Mouse (Mus musculus): ENCODE results near the gene Slc6a6.

Gene Slc6a6

DNA sequence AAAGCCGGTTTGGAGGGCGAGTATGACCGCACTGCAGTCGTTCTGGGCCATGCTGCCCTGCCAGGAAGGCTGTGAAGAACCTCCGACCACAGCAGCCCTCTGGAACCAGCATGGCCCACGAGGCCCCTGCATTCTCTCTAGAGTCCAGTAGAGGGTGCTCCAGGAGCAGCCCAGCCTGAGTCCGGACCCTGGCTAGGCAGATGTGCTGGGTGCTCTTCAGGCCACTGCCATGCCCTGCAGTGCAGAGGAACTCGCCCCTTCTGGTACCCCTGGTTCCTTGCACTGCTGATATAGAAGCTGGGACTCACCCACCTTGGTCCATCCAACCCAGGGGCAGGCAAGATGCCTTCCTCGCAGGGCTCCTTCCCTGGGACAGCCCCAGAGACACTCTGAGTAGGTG lies 92.7 kb downstream of the Slc6a6 start:
- peak in 1 of 2 experiments; percentile 22 for DNase-seq (ENCODE audit: low spot score in 2 of 2)

DNA sequence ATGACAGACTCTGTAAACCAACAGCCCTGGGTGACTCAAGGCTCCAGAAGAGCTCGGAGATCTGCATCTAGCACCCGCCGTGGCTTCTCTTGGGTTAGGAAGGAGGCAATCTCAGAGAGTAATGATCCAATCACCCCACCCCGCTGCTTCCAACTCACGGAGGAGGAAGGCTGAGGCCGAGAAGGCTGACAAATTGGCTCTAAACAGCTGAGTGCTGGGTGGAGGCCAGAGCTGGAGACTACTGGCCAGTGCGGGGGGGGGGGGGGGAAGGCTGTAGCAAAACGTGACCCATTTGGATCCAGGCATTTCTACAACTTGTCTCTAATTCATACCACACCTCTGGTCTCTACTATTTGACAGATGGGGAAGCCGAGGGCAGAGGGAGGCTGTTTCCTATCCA lies 95.4 kb downstream of the Slc6a6 start:
- DNase-seq (ENCODE audit: low spot score in 2 of 2): no peak

DNA sequence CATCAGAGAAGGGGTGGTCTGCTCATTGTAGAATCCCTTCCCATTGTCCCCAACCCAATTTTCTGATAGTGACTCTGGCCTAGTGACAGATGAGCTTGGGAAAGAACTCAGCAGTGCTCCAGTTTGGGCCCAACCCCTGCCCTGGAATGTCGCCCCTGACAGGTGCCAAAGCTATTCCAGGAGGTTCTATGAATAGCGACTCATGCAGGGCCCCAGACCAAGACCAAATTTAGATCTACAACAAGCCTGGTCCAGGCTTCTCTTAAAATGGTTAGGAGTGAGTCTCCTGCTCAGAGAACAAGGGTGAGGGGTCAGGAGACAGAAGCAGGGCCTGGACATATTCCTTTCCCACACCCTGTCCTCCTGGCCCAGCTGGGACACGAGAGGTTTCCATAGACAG lies 101.2 kb downstream of the Slc6a6 start:
- DNase-seq (ENCODE audit: low spot score in 2 of 2): no peak

DNA sequence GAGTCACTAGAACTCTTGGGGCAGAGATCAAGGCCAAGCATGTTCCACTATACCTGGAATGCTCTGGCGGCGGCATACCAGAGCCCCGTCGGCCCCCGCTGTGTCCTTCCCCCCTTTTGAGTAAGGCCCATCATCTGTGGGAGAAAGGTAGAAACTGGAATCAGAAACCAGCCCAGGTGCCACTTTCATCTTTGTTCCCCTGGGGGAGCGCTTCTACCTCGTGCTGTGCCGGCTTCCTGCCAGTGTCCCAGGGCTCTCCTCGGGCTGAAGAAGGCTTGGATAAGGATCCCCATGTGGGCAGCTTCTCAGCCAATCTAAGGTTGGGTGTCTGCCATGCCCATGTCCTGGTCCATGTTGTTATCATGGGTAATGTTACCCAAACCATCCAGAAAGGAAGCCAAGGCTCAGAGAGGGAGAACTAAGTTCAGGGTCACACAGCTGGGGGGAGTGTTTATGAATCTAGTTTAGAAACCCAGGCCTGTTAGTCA lies 104.5 kb downstream of the Slc6a6 start:
- DNase-seq (ENCODE audit: low spot score in 2 of 2): no peak

DNA sequence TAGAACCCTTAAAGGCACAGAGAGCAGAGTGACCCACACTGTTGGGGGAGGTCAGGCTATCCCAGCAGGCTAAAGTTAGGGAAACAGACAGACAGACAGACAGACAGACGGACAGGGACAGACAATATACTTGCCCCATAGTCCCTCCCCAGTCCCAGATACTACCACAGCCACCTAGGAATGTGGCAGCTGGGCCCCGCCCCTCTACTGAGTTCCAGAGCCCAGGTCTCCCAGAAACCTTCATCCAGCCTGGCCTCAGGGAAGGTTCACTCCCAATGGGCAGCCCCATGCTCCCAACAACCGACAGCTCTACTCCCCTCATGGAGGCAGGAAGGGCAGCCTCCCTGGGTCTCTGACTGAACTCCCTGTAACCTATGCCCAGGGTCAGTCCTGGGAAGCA lies 111.8 kb downstream of the Slc6a6 start:
- DNase-seq (ENCODE audit: low spot score in 2 of 2): no peak

DNA sequence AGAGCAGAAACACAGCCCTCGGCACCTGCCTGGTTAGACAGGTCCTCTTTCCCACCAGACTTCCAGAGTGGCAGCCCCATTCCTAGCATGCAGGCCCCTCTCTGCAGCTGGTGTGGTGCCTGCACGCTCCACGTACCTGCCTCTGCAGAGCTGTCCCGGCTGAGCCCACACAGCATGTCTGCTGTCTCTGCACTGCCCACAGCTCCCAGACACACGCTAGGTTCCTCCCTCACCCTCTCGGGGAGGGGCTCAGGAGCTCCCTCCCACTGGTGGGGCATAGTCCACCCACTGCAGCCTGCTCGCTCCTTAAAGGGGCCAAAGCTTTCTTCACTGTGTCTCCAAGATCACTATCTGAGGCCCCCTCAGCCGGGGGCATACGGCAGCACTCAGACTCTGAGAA lies 112.2 kb downstream of the Slc6a6 start:
- no peak for DNase-seq (ENCODE audit: low spot score in 2 of 2)

DNA sequence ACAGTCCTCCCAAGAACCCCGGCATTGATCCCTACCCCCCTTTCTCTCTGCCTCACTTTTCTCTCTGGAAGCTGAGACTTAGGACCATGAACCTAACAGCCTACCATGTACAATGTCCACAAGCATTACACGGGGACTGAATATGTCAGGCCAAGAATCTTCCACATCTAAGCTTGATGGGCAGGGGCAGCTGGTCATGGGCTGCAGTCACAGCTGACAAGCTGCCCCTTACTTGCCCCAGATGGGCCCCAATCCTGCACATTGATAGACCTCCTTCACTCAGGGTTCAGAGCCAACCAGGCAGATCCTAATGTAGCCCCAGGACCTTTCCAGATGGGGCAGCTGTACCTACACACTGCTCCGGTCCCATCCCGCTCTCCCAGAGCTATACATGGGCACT lies 112.9 kb downstream of the Slc6a6 start:
- DNase-seq (ENCODE audit: low spot score in 2 of 2): no peak

DNA sequence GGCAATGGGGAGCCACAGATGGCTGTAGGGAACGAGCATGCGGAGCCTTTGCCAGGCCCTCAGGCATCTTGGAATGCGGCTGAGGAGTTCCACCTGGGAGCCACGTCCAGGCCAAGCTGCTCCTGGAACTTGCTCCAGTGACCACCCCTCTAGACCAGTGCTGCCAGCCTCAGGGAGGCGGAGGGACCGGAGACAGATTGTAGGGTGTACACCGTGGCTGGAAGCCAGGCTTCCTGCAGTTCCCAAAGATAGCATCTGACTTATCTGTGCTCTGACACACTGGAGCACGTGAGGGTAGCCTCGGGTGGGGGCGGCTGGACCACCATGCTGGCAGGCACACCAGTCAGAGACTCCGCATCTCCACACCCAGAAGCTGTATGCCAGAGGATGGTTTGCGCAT lies 114.6 kb downstream of the Slc6a6 start:
- no peak for DNase-seq (ENCODE audit: low spot score in 2 of 2)

DNA sequence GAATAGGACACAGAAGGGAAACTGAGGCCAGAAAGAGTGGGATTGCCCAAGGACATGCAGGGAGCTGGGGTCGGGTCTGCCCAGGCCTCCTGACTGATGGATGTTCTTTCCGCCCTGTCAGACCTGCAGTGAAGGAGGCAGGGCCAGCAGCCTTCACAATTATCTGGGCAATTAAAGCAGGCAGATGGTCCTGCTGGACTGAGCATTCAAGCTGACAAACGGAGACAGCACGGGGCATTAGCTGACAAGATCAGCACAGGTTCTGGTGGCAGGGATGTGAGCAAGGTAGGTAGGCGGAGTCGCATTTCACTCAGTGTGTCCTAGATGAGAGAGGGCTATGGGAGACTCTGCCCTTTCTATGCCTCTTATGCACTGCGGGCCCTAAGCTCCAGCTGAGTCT lies 120.3 kb downstream of the Slc6a6 start:
- DNase-seq (ENCODE audit: low spot score in 2 of 2): no peak

DNA sequence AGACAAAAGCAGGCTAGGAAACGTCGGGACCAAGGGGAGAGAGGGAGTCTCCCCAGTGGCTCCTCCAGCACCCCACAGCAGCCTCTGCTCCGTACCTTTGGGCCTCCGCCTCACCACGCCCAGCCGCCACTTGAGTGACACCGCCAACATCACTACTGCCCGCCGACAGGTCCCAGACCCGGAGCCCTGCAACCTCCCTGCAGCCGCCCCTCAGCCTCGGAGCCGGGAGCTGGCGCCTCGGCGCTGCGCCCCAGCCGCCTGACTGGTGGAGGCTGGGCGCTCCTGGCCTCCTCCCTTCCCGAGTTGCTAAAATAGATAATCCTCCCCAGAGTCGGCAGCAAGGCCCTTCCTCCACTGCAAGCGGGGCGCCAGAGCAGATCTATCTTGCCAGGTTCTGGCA lies 123.3 kb downstream of the Slc6a6 start:
- no peak for DNase-seq (ENCODE audit: low spot score in 2 of 2)

DNA sequence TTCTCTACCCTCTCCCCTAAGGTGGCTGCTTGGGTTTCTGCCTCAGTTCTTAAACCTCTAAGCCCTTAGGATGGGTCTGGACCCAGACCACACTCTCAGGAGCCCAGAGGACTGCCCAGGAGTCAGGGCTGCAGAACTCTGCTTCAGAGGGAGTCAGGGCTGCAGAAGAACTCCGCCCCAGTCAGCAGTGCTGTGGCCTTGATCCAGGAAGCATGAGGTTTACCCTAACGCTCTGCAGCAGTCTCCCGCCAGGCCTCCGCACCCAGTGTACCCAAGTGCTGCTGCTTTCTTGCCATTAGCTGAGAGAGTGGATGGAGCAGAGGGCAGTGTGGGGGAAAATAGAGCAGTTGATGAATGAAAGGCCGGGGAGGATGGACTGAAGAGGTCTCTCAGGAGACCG lies 124.2 kb downstream of the Slc6a6 start:
- DNase-seq (ENCODE audit: low spot score in 2 of 2): no peak
